Mouse (Mus musculus): ENCODE data around the gene Dnajc6. TPM values are rescaled to one million over a fixed set of nuclear protein-coding genes. Genes with fewer than 3 reads are reported as not detected.

Dnajc6 gene
- total and polyA plus RNA-seq, 3 experiments = 15.0 to 20.2 TPM; not detected in 1

DNA sequence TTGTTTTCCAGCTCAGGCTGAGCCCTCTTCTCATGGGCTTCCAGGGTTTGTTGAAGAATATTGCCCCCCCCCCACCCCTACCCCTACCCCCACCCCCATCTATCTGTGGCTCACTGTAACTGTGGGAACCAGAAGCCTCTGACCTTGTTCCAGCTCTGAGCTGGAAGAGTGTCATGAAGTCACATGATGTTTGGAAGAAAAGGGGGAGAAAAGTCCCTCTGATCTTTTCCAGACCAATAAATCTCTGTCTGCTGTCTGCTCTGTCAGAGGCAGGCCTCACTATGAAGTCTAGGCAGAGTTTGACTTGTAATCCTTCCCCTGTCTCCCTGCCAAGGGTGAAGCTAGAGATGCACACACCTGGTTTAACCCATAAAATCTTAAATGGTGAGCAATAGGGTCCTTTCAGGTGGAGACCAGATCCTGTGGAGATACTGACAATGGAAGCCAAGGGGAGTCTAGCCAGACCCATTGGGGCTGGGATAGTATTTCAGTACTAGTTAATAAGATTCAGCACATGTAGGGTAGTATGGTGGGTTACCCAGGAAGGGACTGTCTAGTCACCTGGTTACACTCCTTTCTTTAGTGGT, 2.7 kb upstream of the Dnajc6 start:
- Histone ChIP-seq H3K9me3 (replicated peaks; ENCODE audit: insufficient read depth, low read length) (no peaks in the 10 kb centered on the region), H3K4me3 (ENCODE audit: control insufficient read depth in 1 of 2, insufficient read depth in 1 of 2, low read depth in 2 of 2, low read length in 2 of 2) (no peak overlapping the region), H3K4me1 (ENCODE audit: control insufficient read depth in 1 of 2, insufficient read depth in 2 of 2, low read length in 2 of 2) (peaks cover 0 to 7% of the 10 kb centered on the region in 2 experiments; a peak in 1 of 4 replicates), H3K79me2 (ENCODE audit: control insufficient read depth, insufficient read depth, low read length, poor library complexity) (no peaks in the 10 kb centered on the region), H3K36me3 (ENCODE audit: control insufficient read depth in 1 of 2, insufficient read depth in 2 of 2, low read length in 2 of 2) (no peaks in the 10 kb centered on the region), H3K27me3 (ENCODE audit: control insufficient read depth in 1 of 2, insufficient read depth in 2 of 2, low read length in 2 of 2) (no peaks in the 10 kb centered on the region), H3K27ac (ENCODE audit: control insufficient read depth, low read depth, low read length) (no peak overlapping the region), H3K9ac (ENCODE audit: control insufficient read depth, low read depth, low read length, poor library complexity, severe bottlenecking) (no peak overlapping the region)
- TF ChIP-seq MEF2A (IDR thresholded peaks at IDR 0.05; ENCODE audit: extremely low read depth, insufficient replicate concordance, low read depth, low read length, poor library complexity, severe bottlenecking) (no peak), ZMIZ1 (IDR thresholded peaks at IDR 0.05; ENCODE audit: low read depth, low read length) (no peak), EP300 (IDR thresholded peaks at IDR 0.05; ENCODE audit: low read depth in 1 of 2, low read length in 2 of 2) (no peak), UBTF (IDR thresholded peaks at IDR 0.05; ENCODE audit: borderline replicate concordance, insufficient read depth, low read depth, low read length) (no peak)
- DNase-seq (ENCODE audit: low read depth, low spot score) = no peak

- H3K27ac ChIP-seq (ENCODE audit: control insufficient read depth, low read depth, low read length) = no peak overlapping the region
- H3K36me3 ChIP-seq (ENCODE audit: control insufficient read depth in 1 of 2, insufficient read depth in 2 of 2, low read length in 2 of 2) = no peaks in the 10 kb centered on the region
- H3K9ac ChIP-seq (ENCODE audit: control insufficient read depth, low read depth, low read length, poor library complexity, severe bottlenecking) = no peak overlapping the region
- TF ChIP-seq NELFE (IDR thresholded peaks at IDR 0.05; ENCODE audit: low read depth, low read length) = no peak
- TF ChIP-seq MAX (IDR thresholded peaks at IDR 0.05; ENCODE audit: low read length) = no peak
- TF ChIP-seq ETS1 (IDR thresholded peaks at IDR 0.05; ENCODE audit: low read depth, low read length) = no peak
- TF ChIP-seq MAZ (IDR thresholded peaks at IDR 0.05; ENCODE audit: low read depth, low read length) = no peak
- no peak for TF ChIP-seq MYC (IDR thresholded peaks at IDR 0.05; ENCODE audit: low read depth, low read length)
- no peak for TF ChIP-seq MYB (IDR thresholded peaks at IDR 0.05; ENCODE audit: low read depth, low read length)
- no peak for TF ChIP-seq USF1 (IDR thresholded peaks at IDR 0.05; ENCODE audit: low read depth, low read length)
- H3K27me3 ChIP-seq (ENCODE audit: control insufficient read depth in 1 of 2, insufficient read depth in 2 of 2, low read length in 2 of 2) = no peaks in the 10 kb centered on the region
- H3K4me1 ChIP-seq (ENCODE audit: control insufficient read depth in 1 of 2, insufficient read depth in 2 of 2, low read length in 2 of 2) = no peaks in the 10 kb centered on the region
- H3K4me3 ChIP-seq (ENCODE audit: control insufficient read depth in 1 of 2, insufficient read depth in 1 of 2, low read depth in 2 of 2, low read length in 2 of 2) = no peak overlapping the region
- no peaks in the 10 kb centered on the region for H3K79me2 ChIP-seq (ENCODE audit: control insufficient read depth, insufficient read depth, low read length, poor library complexity)
- no peaks in the 10 kb centered on the region for H3K9me3 ChIP-seq (replicated peaks; ENCODE audit: insufficient read depth, low read length)
- DNase-seq (ENCODE audit: low read depth, low spot score) = no peak
These were observed 287 bp upstream of the Dnajc6 start for GRCm38 (mm10) chr4:101496188-101496533.

- no peak overlapping the region for H3K4me3 ChIP-seq (ENCODE audit: control insufficient read depth in 1 of 2, insufficient read depth in 1 of 2, low read depth in 2 of 2, low read length in 2 of 2)
- H3K79me2 ChIP-seq (ENCODE audit: control insufficient read depth, insufficient read depth, low read length, poor library complexity) = no peaks in the 10 kb centered on the region
- TF ChIP-seq TAL1 (IDR thresholded peaks at IDR 0.05; ENCODE audit: low read length) (no peak), NRF1 (IDR thresholded peaks at IDR 0.05; ENCODE audit: insufficient read depth, low read depth, low read length, poor library complexity, severe bottlenecking) (no peak), UBTF (IDR thresholded peaks at IDR 0.05; ENCODE audit: borderline replicate concordance, insufficient read depth, low read depth, low read length) (no peak), MAZ (IDR thresholded peaks at IDR 0.05; ENCODE audit: low read depth, low read length) (no peak), ZKSCAN1 (IDR thresholded peaks at IDR 0.05; ENCODE audit: low read depth, low read length) (no peak), POLR2A (IDR thresholded peaks at IDR 0.05; ENCODE audit: control insufficient read depth in 1 of 2, insufficient read depth in 1 of 2, low read depth in 1 of 2, low read length in 2 of 2, poor library complexity in 1 of 2) (no peak), MYC (IDR thresholded peaks at IDR 0.05; ENCODE audit: low read depth, low read length) (no peak), NELFE (IDR thresholded peaks at IDR 0.05; ENCODE audit: low read depth, low read length) (no peak), SIN3A (IDR thresholded peaks at IDR 0.05; ENCODE audit: low read length) (no peak), ZMIZ1 (IDR thresholded peaks at IDR 0.05; ENCODE audit: low read depth, low read length) (no peak), JUND (IDR thresholded peaks at IDR 0.05; ENCODE audit: low read depth, low read length) (no peak), MEF2A (IDR thresholded peaks at IDR 0.05; ENCODE audit: extremely low read depth, insufficient replicate concordance, low read depth, low read length, poor library complexity, severe bottlenecking) (no peak), RCOR1 (IDR thresholded peaks at IDR 0.05; ENCODE audit: low read depth, low read length) (no peak)
- no peak overlapping the region for H3K9ac ChIP-seq (ENCODE audit: control insufficient read depth, low read depth, low read length, poor library complexity, severe bottlenecking)
- H3K36me3 ChIP-seq (ENCODE audit: control insufficient read depth in 1 of 2, insufficient read depth in 2 of 2, low read length in 2 of 2) = no peaks in the 10 kb centered on the region
- no peaks in the 10 kb centered on the region for H3K27me3 ChIP-seq (ENCODE audit: control insufficient read depth in 1 of 2, insufficient read depth in 2 of 2, low read length in 2 of 2)
- no peaks in the 10 kb centered on the region for H3K4me1 ChIP-seq (ENCODE audit: control insufficient read depth in 1 of 2, insufficient read depth in 2 of 2, low read length in 2 of 2)
- H3K9me3 ChIP-seq (replicated peaks; ENCODE audit: insufficient read depth, low read length) = no peaks in the 10 kb centered on the region
- no peak for DNase-seq (ENCODE audit: low read depth, low spot score)
- no peak overlapping the region for H3K27ac ChIP-seq (ENCODE audit: control insufficient read depth, low read depth, low read length)
These were observed 888 bp downstream of the Dnajc6 start for GRCm38 (mm10) chr4:101497336-101497735.
